9 mouse cellular contexts compared by ENCODE assay signal in the genomic region with DNA sequence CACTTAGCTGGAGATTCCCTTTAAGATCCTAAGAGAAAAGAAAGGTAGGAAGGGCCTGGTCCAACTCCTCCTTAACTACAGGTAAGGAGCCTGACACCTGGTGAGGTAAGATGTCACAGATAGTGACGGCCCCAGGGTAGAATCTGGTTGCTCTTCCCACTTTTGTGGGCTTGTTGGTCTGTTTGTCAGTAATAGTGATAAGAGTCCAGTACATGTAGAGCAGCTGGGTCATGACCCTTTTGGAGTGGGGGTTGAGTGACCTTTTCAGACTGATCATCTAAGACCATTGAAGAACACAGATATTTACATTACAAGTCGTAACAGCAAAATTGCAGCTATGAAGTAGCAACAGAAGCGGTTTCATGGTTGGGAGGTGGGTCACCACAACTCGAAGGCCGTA. TPM values are rescaled to one million over a fixed set of nuclear protein-coding genes. Genes with fewer than 3 reads are reported as not detected.
DNase-seq lines count a peak whose midpoint lies in the region; ATAC-seq and TF ChIP-seq lines count a peak whose summit lies in the region.
"Had no signal": no experiment of that assay in that cellular context is flagged by ENCODE, and none has a peak within 500 bp of the region (broad histone marks: within the 10 kb centered on the region; RNA-seq: fewer than 3 reads in every experiment).

No protein-coding gene starts in this region.

- no peak for ATAC-seq in heart, embryonic 12.5 days (ENCODE audit: insufficient number of reproducible peaks, low FRiP score)
- no peak for ATAC-seq in hindbrain, embryonic 12.5 days (ENCODE audit: low FRiP score)

- DNase-seq in heart, postnatal 25 days (ENCODE audit: low spot score), result no peak
- DNase-seq in midbrain, embryonic 10.5 days (ENCODE audit: low spot score), result no peak
- no peak for DNase-seq in ovary, postnatal 36 days (ENCODE audit: low spot score)
- no peak for DNase-seq in thymus, postnatal 25 days
- no peak for DNase-seq in right cerebral cortex, adult 18-20 months
- DNase-seq: lung, postnatal 10 days had no signal

- no peaks in the 10 kb centered on the region for H3K27me3 ChIP-seq in heart, embryonic 12.5 days (replicated peaks)
- no peaks in the 10 kb centered on the region for H3K27me3 ChIP-seq in hindbrain, embryonic 12.5 days
- no peaks in the 10 kb centered on the region for H3K27me3 ChIP-seq in midbrain, embryonic 10.5 days (ENCODE audit: low read depth, poor library complexity, severe bottlenecking)

- H3K4me1 ChIP-seq in heart, embryonic 12.5 days (replicated peaks), result peaks cover 18% of the 10 kb centered on the region
- H3K4me1 ChIP-seq in bone marrow macrophage, adult 2 months (ENCODE audit: control insufficient read depth, insufficient read depth, low read length), result peaks cover 5% of the 10 kb centered on the region
- peaks cover 15% of the 10 kb centered on the region for H3K4me1 ChIP-seq in hindbrain, embryonic 12.5 days
- H3K4me1 ChIP-seq in midbrain, embryonic 10.5 days, result peaks cover 16% of the 10 kb centered on the region

- peak overlapping the region; percentile 92 for H3K4me2 ChIP-seq in heart, embryonic 12.5 days
- H3K4me2 ChIP-seq in hindbrain, embryonic 12.5 days (replicated peaks), result peak overlapping the region; percentile 69

- peak overlapping the region; percentile 93 for H3K4me3 ChIP-seq in heart, embryonic 12.5 days
- peak overlapping the region; percentile 85; the same call in 1 of the 2 replicates for H3K4me3 ChIP-seq in bone marrow macrophage, adult 2 months (ENCODE audit: insufficient read depth, low read length)
- H3K4me3 ChIP-seq in hindbrain, embryonic 12.5 days, result peak overlapping the region; percentile 70
- H3K4me3 ChIP-seq in midbrain, embryonic 10.5 days, result peak overlapping the region; percentile 97

- H3K9me3 ChIP-seq in heart, embryonic 12.5 days (replicated peaks), result no peaks in the 10 kb centered on the region
- H3K9me3 ChIP-seq in hindbrain, embryonic 12.5 days (replicated peaks), result no peaks in the 10 kb centered on the region
- no peaks in the 10 kb centered on the region for H3K9me3 ChIP-seq in midbrain, embryonic 10.5 days (replicated peaks)

- peaks cover 28% of the 10 kb centered on the region for H3K36me3 ChIP-seq in heart, embryonic 12.5 days
- H3K36me3 ChIP-seq in hindbrain, embryonic 12.5 days, result peaks cover 21% of the 10 kb centered on the region
- peaks cover 37% of the 10 kb centered on the region for H3K36me3 ChIP-seq in midbrain, embryonic 10.5 days

- no peak for TF ChIP-seq CTCF in bone marrow macrophage, adult 2 months (IDR thresholded peaks at IDR 0.05; ENCODE audit: low read depth, low read length)

- H3K9ac ChIP-seq in heart, embryonic 12.5 days, result 0 out of 2 replicates have a peak overlapping the region, but pooled peaks have one; percentile 90
- H3K9ac ChIP-seq in hindbrain, embryonic 12.5 days, result peak overlapping the region; percentile 73; the same call in 1 of the 2 replicates

- no peak overlapping the region for H3K27ac ChIP-seq in heart, embryonic 12.5 days (ENCODE audit: poor library complexity, severe bottlenecking)
- H3K27ac ChIP-seq in bone marrow macrophage, adult 2 months (ENCODE audit: insufficient read depth, low read depth, low read length), result no peak overlapping the region
- no peak overlapping the region for H3K27ac ChIP-seq in hindbrain, embryonic 12.5 days
- H3K27ac ChIP-seq in midbrain, embryonic 10.5 days (replicated peaks), result no peak overlapping the region

- WGBS in heart, embryonic 12.5 days, result 82% methylated on average over 5 of the region's 5 CpGs
- WGBS in hindbrain, embryonic 12.5 days, result 90% methylated on average over 5 of the region's 5 CpGs
- 94% methylated on average over 5 of the region's 5 CpGs for WGBS in midbrain, embryonic 10.5 days

- no peak for TF ChIP-seq POLR2A in bone marrow macrophage, adult 2 months (IDR thresholded peaks at IDR 0.05; ENCODE audit: borderline replicate concordance, low read depth, low read length)

- intact Hi-C loops in heart, postnatal 25 days (cut with DNase I), result no loop called here

RNA-seq across cellular contexts. Expression of a gene that starts 1.2 kb away (rescaled TPM):
- 16.8 and 16.9 TPM in 2 replicates for polyA plus RNA-seq in heart, embryonic 12.5 days (2016; fragmentation: Nextera tagmentation; extraction: Ambion mirVana)
- total RNA-seq in heart, postnatal 25 days (2021), result 10 to 100 TPM in 1 of 2 experiments, 1 to 10 TPM in 1; 8.8 to 11.4 TPM
- 13.1 and 14.2 TPM in 2 replicates for polyA plus RNA-seq in bone marrow macrophage, adult 2 months (2012; ENCODE audit: insufficient read depth, insufficient read length, missing spikeins)
- polyA plus RNA-seq in hindbrain, embryonic 12.5 days (2016; fragmentation: Nextera tagmentation; extraction: Ambion mirVana), result 28.2 and 29.1 TPM in 2 replicates
- polyA plus RNA-seq in midbrain, embryonic 10.5 days (2016; fragmentation: Nextera tagmentation; extraction: Ambion mirVana), result 18.4 and 24.8 TPM in 2 replicates
